Mouse (Mus musculus): ENCODE measurements around the gene Gm28043. TPM values are rescaled to one million over a fixed set of nuclear protein-coding genes. Genes with fewer than 3 reads are reported as not detected.

The Gm28043 gene
- total RNA-seq, 1 experiment: 10.2 TPM

DNA sequence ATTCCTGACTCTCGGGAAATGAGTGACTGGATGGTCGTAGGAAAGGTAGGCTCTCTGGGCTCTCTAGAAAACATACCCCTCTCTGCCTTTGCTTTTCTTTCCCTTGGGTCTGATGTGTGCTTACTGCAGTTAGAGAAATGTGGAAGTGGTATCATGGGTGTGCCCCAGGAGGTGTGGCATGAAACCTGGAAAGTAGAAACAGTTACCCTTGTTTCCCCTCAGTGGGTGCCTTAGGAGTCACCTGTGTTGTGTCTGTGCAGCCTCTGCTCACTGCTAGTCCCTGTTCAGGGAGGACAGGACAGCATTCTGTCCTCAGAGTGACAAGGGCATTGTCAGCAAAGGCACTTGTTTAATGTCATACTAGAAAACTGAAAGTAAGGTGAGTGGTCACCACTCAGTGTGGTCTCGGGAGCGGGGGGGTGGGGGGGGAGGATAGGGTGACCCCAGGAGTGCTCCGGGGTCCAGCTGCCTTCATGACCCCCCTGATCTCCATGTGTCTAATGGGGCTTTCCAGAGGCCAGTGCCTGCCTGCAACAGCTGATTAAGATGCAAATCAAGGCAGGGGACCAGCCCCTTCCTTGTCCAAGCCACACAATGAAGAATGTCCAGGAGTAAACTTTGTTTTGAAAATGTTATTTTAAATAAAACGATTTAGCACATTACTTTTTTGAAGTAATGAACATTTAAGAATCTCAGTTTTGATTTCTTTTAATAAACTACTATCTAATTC is 64.5 kb downstream of the Gm28043 start:
- H3K4me1 ChIP-seq (ENCODE audit: control insufficient read depth in 2 of 2, insufficient read depth in 2 of 2, low read length in 2 of 2, poor library complexity in 1 of 2): no peaks in the 10 kb centered on the region
- in situ Hi-C loops (cut with MboI; ENCODE audit: low sequenced_read_pairs in 2 of 2, unreplicated experiment in 2 of 2): no loop called here
- H3K36me3 ChIP-seq (ENCODE audit: control insufficient read depth, insufficient read depth, low read length, poor library complexity, severe bottlenecking): peaks cover 65% of the 10 kb centered on the region

DNA sequence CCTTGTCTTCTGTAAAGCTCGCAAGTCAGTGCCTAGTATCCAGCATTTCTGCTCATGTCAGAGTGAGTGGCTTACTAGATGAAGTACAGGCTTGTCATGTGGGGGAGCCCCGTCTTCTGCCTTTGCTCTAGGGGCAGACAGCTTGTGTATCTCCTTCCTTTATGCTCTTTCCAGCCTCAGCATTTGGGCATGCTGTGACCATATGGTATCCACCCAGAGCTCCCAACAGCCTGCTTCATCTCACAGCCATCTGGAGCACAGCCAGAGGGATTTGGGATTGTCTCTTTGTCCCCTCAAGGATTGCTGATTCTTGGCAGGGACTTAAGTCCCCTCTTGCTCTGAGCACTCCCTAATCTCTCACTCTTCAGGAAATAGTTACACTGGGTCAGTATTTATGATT is 65.5 kb downstream of the Gm28043 start:
- in situ Hi-C loops (cut with MboI; ENCODE audit: low sequenced_read_pairs in 2 of 2, unreplicated experiment in 2 of 2): no loop called here
- TF ChIP-seq MAFK (IDR thresholded peaks at IDR 0.05; ENCODE audit: insufficient read depth, low read depth, low read length) (no peak), ZC3H11A (IDR thresholded peaks at IDR 0.05; ENCODE audit: borderline replicate concordance, low read depth, low read length) (no peak), ZNF384 (IDR thresholded peaks at IDR 0.05; ENCODE audit: low read depth, low read length) (no peak)
- Histone ChIP-seq H3K9ac (ENCODE audit: insufficient read depth, low read depth, low read length, poor library complexity, severe bottlenecking) (no peak overlapping the region), H3K9me3 (ENCODE audit: control insufficient read depth, insufficient read depth, low read depth, low read length) (no peaks in the 10 kb centered on the region), H3K4me3 (ENCODE audit: insufficient read depth in 1 of 2, low read depth in 1 of 2, low read length in 2 of 2, poor library complexity in 1 of 2, severe bottlenecking in 1 of 2) (no peak overlapping the region), H3K36me3 (ENCODE audit: control insufficient read depth, insufficient read depth, low read length, poor library complexity, severe bottlenecking) (peaks cover 65% of the 10 kb centered on the region), H3K4me1 (ENCODE audit: control insufficient read depth in 2 of 2, insufficient read depth in 2 of 2, low read length in 2 of 2, poor library complexity in 1 of 2) (no peaks in the 10 kb centered on the region), H3K27ac (ENCODE audit: insufficient read depth, low read depth, low read length, poor library complexity, severe bottlenecking) (no peak overlapping the region)
- DNase-seq (ENCODE audit: low read depth, low spot score): no peak

More for the DNA sequence above, 64.5 kb downstream of the Gm28043 start:
- DNase-seq (ENCODE audit: low read depth, low spot score): no peak
- no peak overlapping the region for H3K4me3 ChIP-seq (ENCODE audit: insufficient read depth in 1 of 2, low read depth in 1 of 2, low read length in 2 of 2, poor library complexity in 1 of 2, severe bottlenecking in 1 of 2)
- H3K9me3 ChIP-seq (ENCODE audit: control insufficient read depth, insufficient read depth, low read depth, low read length): no peaks in the 10 kb centered on the region
- no peak for TF ChIP-seq HCFC1 (IDR thresholded peaks at IDR 0.05; ENCODE audit: borderline replicate concordance, insufficient read depth, low read length)
- TF ChIP-seq MAFK (IDR thresholded peaks at IDR 0.05; ENCODE audit: insufficient read depth, low read depth, low read length): no peak
- TF ChIP-seq ZC3H11A (IDR thresholded peaks at IDR 0.05; ENCODE audit: borderline replicate concordance, low read depth, low read length): no peak
- no peak for TF ChIP-seq CHD2 (IDR thresholded peaks at IDR 0.05; ENCODE audit: low read depth, low read length)
- TF ChIP-seq ZNF384 (IDR thresholded peaks at IDR 0.05; ENCODE audit: low read depth, low read length): no peak
- no peak overlapping the region for H3K27ac ChIP-seq (ENCODE audit: insufficient read depth, low read depth, low read length, poor library complexity, severe bottlenecking)
- no peak overlapping the region for H3K9ac ChIP-seq (ENCODE audit: insufficient read depth, low read depth, low read length, poor library complexity, severe bottlenecking)

DNA sequence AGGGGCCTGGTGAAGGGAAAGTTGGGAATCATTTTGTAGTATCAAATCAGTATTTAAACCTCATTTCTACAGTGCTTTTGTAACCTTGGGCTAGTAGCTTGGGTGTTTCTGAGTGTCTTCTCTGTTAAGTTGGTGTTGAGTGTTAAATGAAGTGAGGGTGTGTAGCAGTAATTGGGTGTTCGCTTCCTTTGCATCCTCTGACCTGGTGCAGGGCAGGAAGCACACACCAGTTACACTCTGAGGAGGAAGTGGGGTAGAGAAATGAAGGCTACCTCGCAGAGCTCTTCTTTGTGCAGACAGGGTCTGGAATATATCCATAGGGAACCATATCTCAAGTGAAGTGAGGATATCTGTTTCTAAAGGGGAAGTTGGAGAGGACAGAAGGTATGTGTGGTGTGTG is 66.2 kb downstream of the Gm28043 start:
- DNase-seq (ENCODE audit: low read depth, low spot score): no peak
- Histone ChIP-seq H3K36me3 (ENCODE audit: control insufficient read depth, insufficient read depth, low read length, poor library complexity, severe bottlenecking) (peaks cover 65% of the 10 kb centered on the region), H3K9me3 (ENCODE audit: control insufficient read depth, insufficient read depth, low read depth, low read length) (no peaks in the 10 kb centered on the region), H3K27ac (ENCODE audit: insufficient read depth, low read depth, low read length, poor library complexity, severe bottlenecking) (no peak overlapping the region), H3K9ac (ENCODE audit: insufficient read depth, low read depth, low read length, poor library complexity, severe bottlenecking) (no peak overlapping the region), H3K4me3 (ENCODE audit: insufficient read depth in 1 of 2, low read depth in 1 of 2, low read length in 2 of 2, poor library complexity in 1 of 2, severe bottlenecking in 1 of 2) (no peak overlapping the region), H3K4me1 (ENCODE audit: control insufficient read depth in 2 of 2, insufficient read depth in 2 of 2, low read length in 2 of 2, poor library complexity in 1 of 2) (no peaks in the 10 kb centered on the region)
- no peak for TF ChIP-seq HCFC1 (IDR thresholded peaks at IDR 0.05; ENCODE audit: borderline replicate concordance, insufficient read depth, low read length)
- no peak for TF ChIP-seq ZC3H11A (IDR thresholded peaks at IDR 0.05; ENCODE audit: borderline replicate concordance, low read depth, low read length)
- no peak for TF ChIP-seq ZNF384 (IDR thresholded peaks at IDR 0.05; ENCODE audit: low read depth, low read length)
- TF ChIP-seq CHD2 (IDR thresholded peaks at IDR 0.05; ENCODE audit: low read depth, low read length): no peak
- TF ChIP-seq MAFK (IDR thresholded peaks at IDR 0.05; ENCODE audit: insufficient read depth, low read depth, low read length): no peak
- in situ Hi-C loops (cut with MboI; ENCODE audit: low sequenced_read_pairs in 2 of 2, unreplicated experiment in 2 of 2): no loop called here

DNA sequence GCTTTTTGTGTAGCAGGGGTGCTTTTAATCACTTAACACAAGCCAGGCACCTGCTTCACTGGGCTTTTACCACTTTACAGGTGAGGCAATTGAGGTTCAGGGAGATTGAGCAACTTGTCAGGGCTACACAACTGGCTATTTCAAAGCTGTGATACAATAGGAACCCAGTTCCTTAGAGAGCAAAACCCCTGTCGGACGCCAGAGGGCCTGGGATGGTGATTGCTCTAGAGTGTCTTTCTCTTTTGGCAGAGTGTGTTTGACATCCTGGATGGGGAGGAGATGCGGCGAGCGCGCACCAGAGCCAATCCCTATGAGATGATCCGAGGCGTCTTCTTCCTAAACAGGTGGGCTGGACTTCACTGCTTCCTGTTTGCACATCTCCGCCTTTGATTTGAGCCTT is 67.0 kb downstream of the Gm28043 start:
- DNase-seq (ENCODE audit: low read depth, low spot score): no peak
- Histone ChIP-seq H3K27ac (ENCODE audit: insufficient read depth, low read depth, low read length, poor library complexity, severe bottlenecking) (no peak overlapping the region), H3K9me3 (ENCODE audit: control insufficient read depth, insufficient read depth, low read depth, low read length) (no peaks in the 10 kb centered on the region), H3K9ac (ENCODE audit: insufficient read depth, low read depth, low read length, poor library complexity, severe bottlenecking) (no peak overlapping the region), H3K4me3 (ENCODE audit: insufficient read depth in 1 of 2, low read depth in 1 of 2, low read length in 2 of 2, poor library complexity in 1 of 2, severe bottlenecking in 1 of 2) (no peak overlapping the region), H3K4me1 (ENCODE audit: control insufficient read depth in 2 of 2, insufficient read depth in 2 of 2, low read length in 2 of 2, poor library complexity in 1 of 2) (no peaks in the 10 kb centered on the region), H3K36me3 (ENCODE audit: control insufficient read depth, insufficient read depth, low read length, poor library complexity, severe bottlenecking) (peaks cover 62% of the 10 kb centered on the region)
- in situ Hi-C loops (cut with MboI; ENCODE audit: low sequenced_read_pairs in 2 of 2, unreplicated experiment in 2 of 2): no loop called here
- no peak for TF ChIP-seq HCFC1 (IDR thresholded peaks at IDR 0.05; ENCODE audit: borderline replicate concordance, insufficient read depth, low read length)
- TF ChIP-seq CHD2 (IDR thresholded peaks at IDR 0.05; ENCODE audit: low read depth, low read length): no peak
- no peak for TF ChIP-seq MAFK (IDR thresholded peaks at IDR 0.05; ENCODE audit: insufficient read depth, low read depth, low read length)
- no peak for TF ChIP-seq ZC3H11A (IDR thresholded peaks at IDR 0.05; ENCODE audit: borderline replicate concordance, low read depth, low read length)
- TF ChIP-seq ZNF384 (IDR thresholded peaks at IDR 0.05; ENCODE audit: low read depth, low read length): no peak
